In genomic region chr7:98077453-98077852, GRCm38 (mm10) we compare ENCODE assay signal across 14 mouse cellular contexts.
"Had no signal": no experiment of that assay in that cellular context is flagged by ENCODE, and none has a peak within 500 bp of the region (broad histone marks: within the 10 kb centered on the region; RNA-seq: fewer than 3 reads in every experiment).

No protein-coding gene starts in this region.

- H3K4me3 ChIP-seq: left cerebral cortex, adult 2 months; limb, embryonic 15.5 days; midbrain, embryonic 13.5 days; myocyte; neural tube, embryonic 15.5 days had no signal

- DNase-seq: kidney, adult 8-10 months; kidney, postnatal 25 days; lung, embryonic 14.5 days; lung, postnatal 10 days; lung, postnatal 4 days; right cerebral cortex, adult 18-20 months; right cerebral cortex, postnatal 25 days had no signal

- H3K4me2 ChIP-seq: limb, embryonic 15.5 days; lung, embryonic 14.5 days; midbrain, embryonic 13.5 days; neural tube, embryonic 15.5 days had no signal

- H3K9me3 ChIP-seq: limb, embryonic 15.5 days; midbrain, embryonic 13.5 days; neural tube, embryonic 15.5 days had no signal

- H3K27me3 ChIP-seq: limb, embryonic 15.5 days; midbrain, embryonic 13.5 days; neural tube, embryonic 15.5 days had no signal

- H3K27ac ChIP-seq: left cerebral cortex, adult 2 months; limb, embryonic 15.5 days; midbrain, embryonic 13.5 days; neural tube, embryonic 15.5 days; stomach, postnatal 0 days had no signal

- ATAC-seq: intestine, postnatal 0 days; midbrain, embryonic 13.5 days had no signal

- H3K9ac ChIP-seq: limb, embryonic 15.5 days; lung, embryonic 14.5 days; midbrain, embryonic 13.5 days; neural tube, embryonic 15.5 days had no signal
